Mouse (Mus musculus) ovary, postnatal 36 days (tissue): ENCODE results near the gene Cxxc4.
"Not testable (repeated sequence)": the region's sequence is repeated elsewhere in the genome, so short reads cannot be mapped to it uniquely, and the experiment has no call there.

ENCODE experiments used
- DNase-seq: peaks from one replicate; pipeline ENCODE4 v3.0.0; 2022; ENCODE audit warnings: low spot score, mixed read lengths

Cxxc4 gene

GRCm38 (mm10) chr3:134236414-134237112 lies at the start of gene Cxxc4:
Gene Cxxc4 (plus strand): TSS chr3:134236484.
- no peak for DNase-seq

- DNase-seq: no peak
Observed at GRCm38 (mm10) chr3:134188979-134189946, 47.0 kb upstream of the Cxxc4 start.

- no peak for DNase-seq
Observed at GRCm38 (mm10) chr3:134190046-134190445, 46.2 kb upstream of the Cxxc4 start.

- no peak for DNase-seq
Observed at GRCm38 (mm10) chr3:134199892-134200291, 36.4 kb upstream of the Cxxc4 start.

GRCm38 (mm10) chr3:134206624-134207023 lies 29.7 kb upstream of the Cxxc4 start:
- DNase-seq: no peak

- DNase-seq: no peak
Observed at GRCm38 (mm10) chr3:134210950-134211349, 25.3 kb upstream of the Cxxc4 start.

GRCm38 (mm10) chr3:134219881-134220280 lies 16.4 kb upstream of the Cxxc4 start:
- not testable (repeated sequence) for DNase-seq

GRCm38 (mm10) chr3:134221002-134221401 lies 15.3 kb upstream of the Cxxc4 start:
- DNase-seq: no peak

GRCm38 (mm10) chr3:134222593-134222992 lies 13.7 kb upstream of the Cxxc4 start:
- no peak for DNase-seq

GRCm38 (mm10) chr3:134223956-134224355 lies 12.3 kb upstream of the Cxxc4 start:
- no peak for DNase-seq

- no peak for DNase-seq
Observed at GRCm38 (mm10) chr3:134225928-134226327, 10.4 kb upstream of the Cxxc4 start.

GRCm38 (mm10) chr3:134232753-134233152 lies 3.5 kb upstream of the Cxxc4 start:
- DNase-seq: no peak

- peak; percentile 80 for DNase-seq
Observed at GRCm38 (mm10) chr3:134235491-134236413, 532 bp upstream of the Cxxc4 start.

GRCm38 (mm10) chr3:134237113-134237805 lies 975 bp downstream of the Cxxc4 start:
- DNase-seq: no peak

- DNase-seq: no peak
Observed at GRCm38 (mm10) chr3:134238621-134239310, 2.5 kb downstream of the Cxxc4 start.

- peak; percentile 63 for DNase-seq
Observed at GRCm38 (mm10) chr3:134239321-134239970, 3.2 kb downstream of the Cxxc4 start.

GRCm38 (mm10) chr3:134239971-134240717 lies 3.9 kb downstream of the Cxxc4 start:
- peak; percentile 76 for DNase-seq

- DNase-seq: no peak
Observed at GRCm38 (mm10) chr3:134240718-134241025, 4.4 kb downstream of the Cxxc4 start.

GRCm38 (mm10) chr3:134243168-134243849 lies 7.0 kb downstream of the Cxxc4 start:
- DNase-seq: no peak
